Mouse (Mus musculus): ENCODE measurements at regions not wholly inside any gene's neighbourhood (a gene's known extent, or its start where the extent isn't known, plus 50 kb on each side); places are given as distances from the start of the nearest gene placed in this dataset.
"Not testable (repeated sequence)": the region's sequence is repeated elsewhere in the genome, so short reads cannot be mapped to it uniquely, and the experiment has no call there.

- TF ChIP-seq CTCF (conservative IDR thresholded peaks at IDR 0.05; ENCODE audit: low read length); POU5F1 (IDR thresholded peaks at IDR 0.05; ENCODE audit: borderline replicate concordance, low read length); NANOG (IDR thresholded peaks at IDR 0.05; ENCODE audit: borderline replicate concordance, low read length): not testable (repeated sequence)
These were observed 104.9 kb downstream of the Gm31371 start for GRCm38 (mm10) chr8:20008106-20008505.
